Mouse (Mus musculus): ENCODE results near the gene Cd7. TPM values are rescaled to one million over a fixed set of nuclear protein-coding genes. Genes with fewer than 3 reads are reported as not detected.
A peak's percentile ranks its signal among the peaks of the same experiment; 100 is the strongest.

The Cd7 gene
- polyA plus RNA-seq, 1 experiment from 2014 or later = not detected

DNA sequence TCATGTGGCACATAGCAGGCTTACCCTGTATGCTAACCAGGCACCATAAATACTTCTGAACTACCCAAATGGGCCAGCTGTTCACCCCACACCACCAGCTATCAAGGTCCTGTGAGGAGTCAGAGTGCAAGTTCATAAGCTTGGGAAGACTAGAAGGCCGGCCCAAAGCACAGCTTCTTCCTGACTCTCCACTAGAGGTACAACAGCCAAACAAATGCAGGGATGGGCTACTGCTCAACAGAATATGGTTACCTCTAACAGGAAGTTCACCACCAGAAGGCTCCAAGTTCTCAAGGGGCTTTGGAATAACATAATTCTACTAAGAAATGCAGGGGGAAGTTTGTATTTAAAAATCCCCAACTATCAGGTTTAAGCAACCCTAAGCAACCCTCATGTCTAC, 49.7 kb downstream of the Cd7 start:
- peak overlapping the region; percentile 99 for H3K9ac ChIP-seq (replicated peaks; ENCODE audit: low read length)

DNA sequence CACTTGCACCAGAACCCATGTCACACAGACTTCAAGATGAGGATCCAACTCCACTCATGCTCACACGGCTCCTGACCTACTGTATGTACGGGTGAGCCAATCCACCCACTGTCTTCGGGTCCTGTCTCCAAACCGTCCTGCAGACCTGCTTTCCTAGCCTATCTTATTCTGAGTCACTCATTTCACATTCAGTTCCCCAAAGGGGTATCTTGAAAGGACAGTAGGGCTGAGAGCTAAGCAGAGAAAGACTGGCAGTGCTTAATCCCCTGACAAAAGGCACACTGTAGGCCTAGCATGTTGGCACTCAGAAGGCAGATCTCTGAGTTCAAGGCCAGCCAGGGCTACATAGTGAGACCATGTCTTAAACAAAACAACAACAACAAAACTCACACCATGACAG, 50.8 kb downstream of the Cd7 start:
- DNase-seq (ENCODE audit: low spot score) (no peak), ATAC-seq (replicated peaks; ENCODE audit: insufficient number of reproducible peaks, low FRiP score, low TSS enrichment, low read depth) (no peak)
- Histone ChIP-seq H3K27ac (replicated peaks; ENCODE audit: low read depth, low read length) (no peak overlapping the region), H3K27me3 (ENCODE audit: control insufficient read depth, insufficient read depth, low read length) (no peaks in the 10 kb centered on the region), H3K4me1 (ENCODE audit: control insufficient read depth, insufficient read depth, low read length) (peaks cover 5% of the 10 kb centered on the region), H3K36me3 (replicated peaks; ENCODE audit: control insufficient read depth, insufficient read depth, low read depth, low read length) (peaks cover 6% of the 10 kb centered on the region), H3K9ac (replicated peaks; ENCODE audit: low read length) (no peak overlapping the region), H3K4me2 (ENCODE audit: low read depth, low read length) (no peak overlapping the region), H3K9me3 (replicated peaks; ENCODE audit: control insufficient read depth, low read length) (no peaks in the 10 kb centered on the region), H3K4me3 (ENCODE audit: low read depth, low read length) (no peak overlapping the region)
- WGBS = 90% methylated on average over 4 of the region's 4 CpGs

More for the DNA sequence above, 49.7 kb downstream of the Cd7 start:
- H3K27ac ChIP-seq (replicated peaks; ENCODE audit: low read depth, low read length) = 0 out of 2 replicates have a peak overlapping the region, but pooled peaks have one; percentile 97
- H3K4me2 ChIP-seq (ENCODE audit: low read depth, low read length) = peak overlapping the region; percentile 81
- H3K9me3 ChIP-seq (replicated peaks; ENCODE audit: control insufficient read depth, low read length) = no peaks in the 10 kb centered on the region
- ATAC-seq (replicated peaks; ENCODE audit: insufficient number of reproducible peaks, low FRiP score, low TSS enrichment, low read depth) (no peak), DNase-seq (ENCODE audit: low spot score) (peak; percentile 10)
- peaks cover 5% of the 10 kb centered on the region for H3K4me1 ChIP-seq (ENCODE audit: control insufficient read depth, insufficient read depth, low read length)
- H3K27me3 ChIP-seq (ENCODE audit: control insufficient read depth, insufficient read depth, low read length) = no peaks in the 10 kb centered on the region
- H3K4me3 ChIP-seq (ENCODE audit: low read depth, low read length) = peak overlapping the region; percentile 100
- peaks cover 6% of the 10 kb centered on the region for H3K36me3 ChIP-seq (replicated peaks; ENCODE audit: control insufficient read depth, insufficient read depth, low read depth, low read length)
- WGBS = 47% methylated on average over 1 of the region's 1 CpGs

DNA sequence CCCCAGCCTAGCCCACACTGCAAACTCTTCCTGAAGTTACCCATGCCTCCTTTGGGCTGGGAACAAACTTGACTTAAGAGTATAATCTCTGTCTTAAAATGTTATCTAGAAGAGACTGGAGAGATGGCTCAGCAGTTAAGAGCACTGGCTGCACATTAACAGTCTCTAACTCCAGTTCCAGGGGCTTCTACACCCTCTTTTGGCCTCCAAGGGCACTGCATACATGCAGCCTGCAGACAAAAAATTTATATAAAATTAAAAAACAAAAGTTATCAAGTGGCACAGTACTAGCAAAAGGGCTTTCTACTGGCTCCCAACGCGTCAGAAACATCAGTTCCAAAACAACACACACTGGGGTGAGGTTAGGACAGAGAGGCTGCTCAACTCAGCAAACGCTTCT, 51.6 kb downstream of the Cd7 start:
- 88% methylated on average over 3 of the region's 3 CpGs for WGBS
- H3K36me3 ChIP-seq (replicated peaks; ENCODE audit: control insufficient read depth, insufficient read depth, low read depth, low read length) = peaks cover 7% of the 10 kb centered on the region

More for the DNA sequence above, 51.6 kb downstream of the Cd7 start:
- Histone ChIP-seq H3K4me2 (ENCODE audit: low read depth, low read length) (no peak overlapping the region), H3K27me3 (ENCODE audit: control insufficient read depth, insufficient read depth, low read length) (no peaks in the 10 kb centered on the region), H3K9ac (replicated peaks; ENCODE audit: low read length) (no peak overlapping the region), H3K4me3 (ENCODE audit: low read depth, low read length) (no peak overlapping the region), H3K4me1 (ENCODE audit: control insufficient read depth, insufficient read depth, low read length) (peaks cover 5% of the 10 kb centered on the region), H3K27ac (replicated peaks; ENCODE audit: low read depth, low read length) (no peak overlapping the region), H3K9me3 (replicated peaks; ENCODE audit: control insufficient read depth, low read length) (no peaks in the 10 kb centered on the region)
- DNase-seq (ENCODE audit: low spot score) (no peak), ATAC-seq (replicated peaks; ENCODE audit: insufficient number of reproducible peaks, low FRiP score, low TSS enrichment, low read depth) (no peak)

Other genes with a start within 250 kb of the Cd7 start
- gene Dus1l, start 243.0 kb downstream of the Cd7 start, polyA plus RNA-seq (2014; fragmentation: Nextera tagmentation; extraction: Ambion mirVana) = 72.4 and 72.8 TPM in 2 replicates
- 56.1 and 66.1 TPM in 2 replicates for gene Fasn, start 214.9 kb downstream of the Cd7 start, polyA plus RNA-seq (2014; fragmentation: Nextera tagmentation; extraction: Ambion mirVana)
- gene Ccdc57, start 106.5 kb downstream of the Cd7 start, polyA plus RNA-seq (2014; fragmentation: Nextera tagmentation; extraction: Ambion mirVana) = 4.5 and 5.3 TPM in 2 replicates
- 30.7 and 40.8 TPM in 2 replicates for gene Slc16a3, start 90.9 kb downstream of the Cd7 start, polyA plus RNA-seq (2014; fragmentation: Nextera tagmentation; extraction: Ambion mirVana)
- gene Csnk1d, start 48.1 kb downstream of the Cd7 start, polyA plus RNA-seq (2014; fragmentation: Nextera tagmentation; extraction: Ambion mirVana) = 60.3 and 66.1 TPM in 2 replicates
- gene Sectm1b, start 24.2 kb upstream of the Cd7 start, polyA plus RNA-seq (2014; fragmentation: Nextera tagmentation; extraction: Ambion mirVana) = not detected in 2 replicates
- gene Sectm1a, start 41.8 kb upstream of the Cd7 start, polyA plus RNA-seq (2014; fragmentation: Nextera tagmentation; extraction: Ambion mirVana) = not detected in 2 replicates
- not detected in 2 replicates for gene Tex19.2, start 79.3 kb upstream of the Cd7 start, polyA plus RNA-seq (2014; fragmentation: Nextera tagmentation; extraction: Ambion mirVana)
- gene Tex19.1, start 106.7 kb upstream of the Cd7 start, polyA plus RNA-seq (2014; fragmentation: Nextera tagmentation; extraction: Ambion mirVana) = 0.24 TPM in 1 of 2 replicates, not detected in the other
- 0.17 TPM in 1 of 2 replicates, not detected in the other for gene Uts2r, start 120.9 kb upstream of the Cd7 start, polyA plus RNA-seq (2014; fragmentation: Nextera tagmentation; extraction: Ambion mirVana)
- 5.4 and 6.3 TPM in 2 replicates for gene Hexdc, start 165.0 kb upstream of the Cd7 start, polyA plus RNA-seq (2014; fragmentation: Nextera tagmentation; extraction: Ambion mirVana)
- gene Ogfod3, start 165.3 kb upstream of the Cd7 start, polyA plus RNA-seq (2014; fragmentation: Nextera tagmentation; extraction: Ambion mirVana) = 16.0 and 19.0 TPM in 2 replicates
- gene Cybc1, start 189.9 kb upstream of the Cd7 start, polyA plus RNA-seq (2014; fragmentation: Nextera tagmentation; extraction: Ambion mirVana) = 30.2 and 38.1 TPM in 2 replicates
- 62.2 and 66.4 TPM in 2 replicates for gene Narf, start 197.8 kb upstream of the Cd7 start, polyA plus RNA-seq (2014; fragmentation: Nextera tagmentation; extraction: Ambion mirVana)
- gene Foxk2, start 220.6 kb upstream of the Cd7 start, polyA plus RNA-seq (2014; fragmentation: Nextera tagmentation; extraction: Ambion mirVana) = 13.4 and 18.1 TPM in 2 replicates